Mouse (Mus musculus) forebrain, embryonic 14.5 days (tissue): ENCODE results near the gene Dixdc1. TPM values are rescaled to one million over a fixed set of nuclear protein-coding genes. Genes with fewer than 3 reads are reported as not detected.

ENCODE experiments used
- ATAC-seq: fragments of 200-750 bp; cut with Nextera tagmentation; 2 replicates; pipeline ENCODE4 v1.8.0; 2017; ENCODE audit warnings: mild to moderate bottlenecking, moderate library complexity
- DNase-seq: peaks from one replicate; pipeline ENCODE4 v3.0.0-alpha.2; 2015; ENCODE audit warnings: low spot score
- H3K27ac ChIP-seq: fragments of 300-500 bp; sonication (generic); 2 replicates; pipeline ENCODE4 v1.5.1; 2014; ENCODE audit warnings: low read depth, mild to moderate bottlenecking, control low read depth, low read length, moderate library complexity
- H3K27me3 ChIP-seq: fragments of 300-500 bp; sonication (generic); replicated peaks from 2 replicates; pipeline ENCODE4 v1.6.1; 2014; ENCODE audit warnings: low read length, control low read depth, mixed read lengths; ENCODE audit not compliant: control insufficient read depth, insufficient read depth
- H3K36me3 ChIP-seq: fragments of 300-500 bp; sonication (generic); 2 replicates; pipeline ENCODE4 v1.6.1; 2014; ENCODE audit warnings: low read length, control low read depth; ENCODE audit not compliant: control insufficient read depth, insufficient read depth
- H3K4me1 ChIP-seq: fragments of 300-500 bp; sonication (generic); 2 replicates; pipeline ENCODE4 v1.6.1; 2014; ENCODE audit warnings: antibody characterized with exemption, low read length, control low read depth; ENCODE audit not compliant: control insufficient read depth, insufficient read depth
- H3K4me2 ChIP-seq: fragments of 300-500 bp; sonication (generic); 2 replicates; pipeline ENCODE4 v1.6.1; 2014; ENCODE audit warnings: mild to moderate bottlenecking, control low read depth, low read length
- H3K4me3 ChIP-seq: fragments of 300-500 bp; sonication (generic); 2 replicates; pipeline ENCODE4 v1.5.1; 2014; ENCODE audit warnings: low read depth, low read length, control low read depth
- H3K9ac ChIP-seq: fragments of 300-500 bp; sonication (generic); 2 replicates; pipeline ENCODE4 v1.6.1; 2014; ENCODE audit warnings: mild to moderate bottlenecking, low read length, control low read depth, moderate library complexity
- H3K9me3 ChIP-seq: fragments of 300-500 bp; sonication (generic); replicated peaks from 2 replicates; pipeline ENCODE4 v1.6.1; 2016; ENCODE audit warnings: low read length, control low read depth, mixed read lengths; ENCODE audit not compliant: control insufficient read depth
- WGBS: fragments of 180-500 bp; shearing (Covaris S2); extraction: QIAGEN DNeasy Blood & Tissue Kit; methylation state at CpG from one replicate; pipeline ENCODE4 v1.1.7; 2014; 5-methylcytosine and 5-hydroxymethylcytosine counted together
- polyA plus RNA-seq: library from polyadenylated mRNA; unstranded; fragments of >200 nt; fragmentation: Nextera tagmentation; extraction: Ambion mirVana; gene quantifications from 2 replicates; pipeline ENCODE4 v1.2.1, GENCODE M21; 2014

Gene Dixdc1
- polyA plus RNA-seq, 1 experiment from 2014 or later, result 21.6 TPM

GRCm38 (mm10) chr9:50732560-50732959, 6.8 kb downstream of the Dixdc1 start:
- DNase-seq (peak; percentile 14), ATAC-seq (no peak)
- Histone ChIP-seq H3K27ac (no peak overlapping the region), H3K36me3 (no peaks in the 10 kb centered on the region), H3K9ac (0 out of 2 replicates have a peak overlapping the region, but pooled peaks have one; percentile 21), H3K9me3 (no peaks in the 10 kb centered on the region), H3K4me1 (peaks cover under 1% of the 10 kb centered on the region; the same call in 1 of the 2 replicates), H3K27me3 (no peaks in the 10 kb centered on the region), H3K4me2 (no peak overlapping the region), H3K4me3 (no peak overlapping the region)
- WGBS, result 9% methylated on average over 4 of the region's 4 CpGs

GRCm38 (mm10) chr9:50729600-50729999, 9.7 kb downstream of the Dixdc1 start:
- H3K27ac ChIP-seq, result no peak overlapping the region
- ATAC-seq, result no peak
- WGBS, result 80% methylated on average over 4 of the region's 4 CpGs

GRCm38 (mm10) chr9:50727925-50728651, 11.2 kb downstream of the Dixdc1 start:
- Histone ChIP-seq H3K9me3 (no peaks in the 10 kb centered on the region), H3K27me3 (no peaks in the 10 kb centered on the region), H3K27ac (peak overlapping the region; percentile 56), H3K9ac (peak overlapping the region; percentile 76), H3K36me3 (no peaks in the 10 kb centered on the region), H3K4me1 (peaks cover 30% of the 10 kb centered on the region), H3K4me3 (peak overlapping the region; percentile 58), H3K4me2 (peak overlapping the region; percentile 88)
- DNase-seq, result peak; percentile 96
- under 1% methylated on average over 45 of the region's 45 CpGs for WGBS
- ATAC-seq, result peak; percentile 98

More at GRCm38 (mm10) chr9:50729600-50729999, 9.7 kb downstream of the Dixdc1 start:
- H3K4me3 ChIP-seq, result no peak overlapping the region
- no peaks in the 10 kb centered on the region for H3K9me3 ChIP-seq
- peaks cover 17% of the 10 kb centered on the region for H3K4me1 ChIP-seq
- no peak for DNase-seq
- H3K9ac ChIP-seq, result no peak overlapping the region
- H3K36me3 ChIP-seq, result no peaks in the 10 kb centered on the region
- H3K27me3 ChIP-seq, result no peaks in the 10 kb centered on the region
- H3K4me2 ChIP-seq, result no peak overlapping the region

GRCm38 (mm10) chr9:50727171-50727924, 12.0 kb downstream of the Dixdc1 start:
- under 1% methylated on average over 30 of the region's 30 CpGs for WGBS
- peak overlapping the region; percentile 76 for H3K9ac ChIP-seq
- H3K4me3 ChIP-seq, result peak overlapping the region; percentile 58
- no peaks in the 10 kb centered on the region for H3K9me3 ChIP-seq
- peak overlapping the region; percentile 56 for H3K27ac ChIP-seq
- no peaks in the 10 kb centered on the region for H3K27me3 ChIP-seq
- peak; percentile 49 for DNase-seq
- peak overlapping the region; percentile 88 for H3K4me2 ChIP-seq
- ATAC-seq, result no peak; the same call in 1 of the 2 replicates
- H3K4me1 ChIP-seq, result peaks cover 36% of the 10 kb centered on the region
- no peaks in the 10 kb centered on the region for H3K36me3 ChIP-seq

- DNase-seq (peak; percentile 16), ATAC-seq (no peak)
- whole genome bisulfite sequencing, result 17% methylated on average over 8 of the region's 8 CpGs
- Histone ChIP-seq H3K4me2 (peak overlapping the region; percentile 88), H3K4me3 (peak overlapping the region; percentile 58), H3K27ac (peak overlapping the region; percentile 70), H3K27me3 (no peaks in the 10 kb centered on the region), H3K9ac (peak overlapping the region; percentile 76; the same call in 1 of the 2 replicates), H3K4me1 (peaks cover 40% of the 10 kb centered on the region), H3K9me3 (no peaks in the 10 kb centered on the region), H3K36me3 (no peaks in the 10 kb centered on the region)
Measured at GRCm38 (mm10) chr9:50725921-50726590, 13.3 kb downstream of the Dixdc1 start.

GRCm38 (mm10) chr9:50724661-50725330, 14.5 kb downstream of the Dixdc1 start:
- ATAC-seq (0 out of 2 replicates have a peak, but pooled peaks have one; percentile 6), DNase-seq (peak; percentile 66)
- Histone ChIP-seq H3K27ac (peak overlapping the region; percentile 85; the same call in 1 of the 2 replicates), H3K36me3 (no peaks in the 10 kb centered on the region), H3K27me3 (no peaks in the 10 kb centered on the region), H3K9ac (no peak overlapping the region), H3K4me1 (peaks cover 40% of the 10 kb centered on the region), H3K9me3 (no peaks in the 10 kb centered on the region), H3K4me2 (peak overlapping the region; percentile 88), H3K4me3 (no peak overlapping the region)
- 35% methylated on average over 3 of the region's 3 CpGs for WGBS

- Histone ChIP-seq H3K4me2 (peak overlapping the region; percentile 88), H3K27me3 (no peaks in the 10 kb centered on the region), H3K36me3 (no peaks in the 10 kb centered on the region), H3K4me1 (peaks cover 40% of the 10 kb centered on the region), H3K27ac (peak overlapping the region; percentile 85), H3K4me3 (no peak overlapping the region), H3K9ac (peak overlapping the region; percentile 37; the same call in 1 of the 2 replicates), H3K9me3 (no peaks in the 10 kb centered on the region)
- no peak for DNase-seq
- WGBS, result 74% methylated on average over 2 of the region's 2 CpGs
- no peak for ATAC-seq
Measured at GRCm38 (mm10) chr9:50724147-50724546, 15.2 kb downstream of the Dixdc1 start.

- ATAC-seq (no peak), DNase-seq (peak; percentile 92)
- Histone ChIP-seq H3K4me1 (peaks cover 40% of the 10 kb centered on the region), H3K9me3 (no peaks in the 10 kb centered on the region), H3K36me3 (no peaks in the 10 kb centered on the region), H3K4me2 (peak overlapping the region; percentile 88), H3K27me3 (no peaks in the 10 kb centered on the region), H3K27ac (peak overlapping the region; percentile 85), H3K9ac (peak overlapping the region; percentile 25; the same call in 1 of the 2 replicates), H3K4me3 (no peak overlapping the region)
- 26% methylated on average over 7 of the region's 7 CpGs for WGBS
Measured at GRCm38 (mm10) chr9:50723406-50723805, 15.9 kb downstream of the Dixdc1 start.
